Mouse (Mus musculus) bone marrow macrophage, adult 2 months (primary cell): ENCODE results near the gene Plau.

ENCODE experiments used
- CTCF ChIP-seq: IDR thresholded peaks from 2 replicates; pipeline ENCODE4 v1.5.1; 2012; ENCODE audit warnings: low read depth, mild to moderate bottlenecking, low read length, moderate library complexity
- POLR2A ChIP-seq: IDR thresholded peaks from 2 replicates; pipeline ENCODE4 v1.6.1; 2012; ENCODE audit warnings: mild to moderate bottlenecking, low read depth, low read length, borderline replicate concordance

DNA sequence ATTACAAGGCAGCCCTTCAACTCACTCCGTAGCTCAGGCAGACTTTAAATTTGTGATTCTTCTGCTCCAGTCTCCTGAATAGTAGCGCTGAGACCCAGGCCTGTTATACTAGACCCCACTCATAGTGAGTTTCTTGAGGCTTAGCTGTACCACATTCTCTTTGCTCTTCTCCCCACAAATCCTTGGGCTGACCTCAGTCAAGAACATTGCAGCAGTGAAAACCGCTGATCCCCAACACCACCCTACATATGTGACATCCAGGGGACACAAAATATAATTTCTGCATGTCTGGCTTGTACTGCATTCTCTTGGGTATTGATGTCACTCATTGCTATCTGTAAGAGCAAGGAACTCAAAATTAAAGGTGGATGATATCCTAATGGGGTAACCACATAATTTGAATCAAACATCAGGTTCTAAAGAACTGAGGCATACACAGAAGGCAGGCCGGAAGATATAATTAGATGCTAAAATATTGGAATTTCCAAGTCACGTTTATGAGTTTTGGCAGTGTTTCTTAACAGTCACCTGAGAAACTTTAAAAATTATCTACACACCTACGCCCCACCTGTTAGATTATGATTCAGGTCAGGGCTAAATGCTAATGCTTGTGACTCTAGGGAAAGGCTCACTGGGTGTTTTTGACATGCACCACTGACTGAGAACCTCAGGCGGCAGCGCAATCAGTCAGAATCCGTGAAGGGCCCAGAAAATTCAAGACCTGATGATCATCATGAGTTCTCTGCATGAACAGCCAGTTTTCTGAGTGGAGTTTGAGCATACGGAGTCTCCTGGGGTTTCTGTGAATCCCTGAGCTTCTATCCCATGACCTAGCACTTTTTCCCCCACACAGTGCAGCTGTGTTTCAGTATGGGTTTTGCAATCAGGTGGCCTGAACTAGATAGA is 8.5 kb downstream of the Plau start:
- TF ChIP-seq POLR2A (no peak), CTCF (no peak)
